Mouse (Mus musculus) c-Kit-negative CD71-positive TER-119-positive erythroid progenitor cells, embryonic 14.5 days (primary cell): ENCODE results near the gene Ric8a.
A peak's percentile ranks its signal among the peaks of the same experiment; 100 is the strongest.

Source experiments
- DNase-seq: peaks from one replicate; pipeline ENCODE4 v3.0.0-alpha.2; 2013; ENCODE audit warnings: low read depth, low spot score

Gene Ric8a

DNA sequence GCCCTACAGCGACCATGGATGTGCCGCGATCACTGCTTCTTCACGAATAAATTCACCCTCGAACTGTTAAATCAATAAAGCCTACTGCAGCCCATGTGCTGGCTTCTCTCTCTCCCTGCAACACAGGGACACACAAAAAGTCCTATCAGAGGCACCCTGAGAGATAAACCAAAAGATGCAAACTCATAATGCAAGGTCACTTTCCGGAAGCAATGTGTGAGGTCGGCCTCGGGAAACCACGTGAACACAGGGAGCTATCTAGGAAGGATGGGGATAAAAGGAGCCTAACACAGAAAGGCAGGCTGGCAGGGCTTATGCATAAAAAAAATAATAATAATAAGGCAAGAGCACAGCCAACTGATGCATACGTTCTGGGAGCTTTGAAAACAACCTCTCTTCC is 10.1 kb upstream of the Ric8a start:
- DNase-seq = no peak

- no peak for DNase-seq
These were observed 8.8 kb upstream of the Ric8a start, which contains the start of gene Odf3 for GRCm38 (mm10) chr7:140847755-140848580. Gene Odf3, plus strand, starts transcription at chr7:140847805.

DNA sequence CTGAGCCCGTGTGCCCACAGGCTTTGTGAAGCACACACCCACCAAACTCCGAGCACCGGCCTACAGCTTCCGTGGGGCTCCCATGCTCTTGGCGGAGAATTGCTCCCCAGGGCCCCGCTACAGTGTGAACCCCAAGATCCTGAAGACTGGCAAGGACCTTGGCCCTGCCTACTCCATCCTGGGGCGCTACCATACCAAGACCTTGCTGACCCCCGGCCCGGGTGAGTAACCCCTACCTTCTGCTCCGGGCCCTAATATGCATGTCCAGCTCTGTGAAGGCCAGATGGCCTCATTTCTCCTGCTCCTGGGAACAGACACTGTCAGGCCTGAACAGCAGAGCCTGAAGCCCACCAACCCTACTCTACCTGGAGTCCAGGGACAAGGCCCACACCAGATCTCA is 8.2 kb upstream of the Ric8a start:
- DNase-seq = no peak

- DNase-seq = no peak
These were observed 4.8 kb upstream of the Ric8a start for GRCm38 (mm10) chr7:140851916-140852315.

GRCm38 (mm10) chr7:140853386-140853785 is 3.4 kb upstream of the Ric8a start:
- DNase-seq = no peak

- no peak for DNase-seq
These were observed 2.3 kb upstream of the Ric8a start for GRCm38 (mm10) chr7:140854483-140854882.

GRCm38 (mm10) chr7:140855181-140855580 is 1.6 kb upstream of the Ric8a start:
- DNase-seq = no peak

- peak; percentile 69 for DNase-seq
These were observed 635 bp upstream of the Ric8a start, which contains the start of gene Gm45785 for GRCm38 (mm10) chr7:140855860-140856784. Gene Gm45785, minus strand, starts transcription at chr7:140856331.

GRCm38 (mm10) chr7:140857550-140858505 is 1.1 kb downstream of the Ric8a start, which contains the start of gene Bet1l:
Gene Bet1l, minus strand, starts transcription at chr7:140857577.
- no peak for DNase-seq

DNA sequence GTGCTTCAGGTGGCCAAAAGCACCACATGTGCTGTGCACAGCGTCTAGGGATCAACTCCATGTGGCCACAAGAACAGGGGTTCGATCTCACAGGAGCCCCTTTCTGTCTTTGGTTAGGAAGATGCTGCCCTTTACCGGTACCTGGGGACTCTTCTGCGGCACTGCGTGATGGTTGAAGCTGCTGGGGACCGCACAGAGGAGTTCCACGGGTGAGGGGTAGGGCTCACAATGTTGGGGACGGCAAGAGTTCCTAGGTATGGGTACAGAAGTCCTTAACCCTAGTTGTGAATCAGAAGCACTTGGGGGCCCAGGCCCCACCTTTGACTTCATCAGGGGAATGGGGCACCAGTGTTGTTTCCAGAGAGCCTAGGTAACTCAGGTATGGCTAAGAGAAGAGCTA is 2.0 kb downstream of the Ric8a start:
- DNase-seq = no peak

DNA sequence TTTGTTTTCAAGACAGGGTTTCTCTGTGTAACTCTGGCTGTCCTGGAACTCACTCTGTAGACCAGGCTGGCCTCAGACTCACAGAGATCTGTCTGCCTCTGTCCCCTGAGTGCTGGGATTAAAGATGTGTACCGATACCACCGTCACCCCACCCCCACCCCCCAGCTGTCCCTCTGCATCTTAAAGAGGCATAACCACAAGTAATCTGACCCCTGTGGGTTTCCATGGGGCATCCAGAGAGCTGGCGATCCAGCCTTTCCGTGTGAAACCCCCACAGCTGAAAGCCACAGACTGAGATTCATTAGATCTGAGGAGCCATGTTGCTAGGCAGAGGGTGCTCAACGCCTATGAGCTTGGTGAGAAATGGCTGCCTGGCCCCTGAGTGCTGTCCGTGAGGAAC is 3.2 kb downstream of the Ric8a start:
- no peak for DNase-seq

GRCm38 (mm10) chr7:140860728-140861127 is 4.0 kb downstream of the Ric8a start:
- DNase-seq = no peak

DNA sequence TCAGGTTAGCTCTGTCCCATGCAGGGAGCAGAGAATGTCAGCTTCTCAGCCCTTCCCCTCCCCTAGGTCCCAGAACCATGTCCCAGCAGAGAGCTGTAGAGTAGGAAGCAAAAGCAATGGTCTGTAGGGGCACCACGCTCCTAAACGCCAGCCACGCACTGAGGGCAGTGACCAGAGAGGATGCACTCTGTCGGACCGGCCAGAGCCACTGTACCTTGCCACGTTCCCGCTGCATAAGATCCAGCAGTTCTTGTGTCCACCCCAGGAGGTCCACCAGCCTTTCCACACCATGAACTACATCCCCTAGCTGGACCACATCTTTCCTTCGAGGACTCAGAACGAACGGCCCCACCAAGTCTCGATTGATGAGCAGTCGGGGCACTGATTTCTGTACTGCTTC is 8.0 kb downstream of the Ric8a start:
- DNase-seq = no peak

GRCm38 (mm10) chr7:140874224-140874623 is 17.5 kb downstream of the Ric8a start:
- no peak for DNase-seq

DNA sequence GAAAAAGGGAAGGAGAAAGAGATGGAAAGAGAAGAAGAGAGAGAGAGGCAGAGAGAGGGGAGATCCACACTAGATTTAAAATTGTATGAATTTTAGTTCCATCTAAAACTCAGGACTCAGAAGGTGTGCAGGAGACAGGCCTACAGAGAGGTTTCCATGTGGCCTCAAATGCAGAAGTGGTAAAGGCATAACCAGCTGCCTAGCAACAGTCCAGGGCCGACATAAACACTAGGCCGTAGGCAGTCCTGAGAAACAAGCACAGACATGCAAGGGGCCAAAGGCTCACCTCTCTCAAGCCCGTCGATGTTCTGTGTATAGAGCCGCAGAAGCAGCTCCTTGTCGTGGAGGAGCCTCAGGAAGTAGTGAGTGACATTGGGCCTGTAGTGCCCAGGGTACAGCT is 20.6 kb downstream of the Ric8a start:
- DNase-seq = no peak

GRCm38 (mm10) chr7:140879355-140879754 is 22.6 kb downstream of the Ric8a start:
- no peak for DNase-seq

- no peak for DNase-seq
These were observed 23.7 kb downstream of the Ric8a start for GRCm38 (mm10) chr7:140880419-140880818.

GRCm38 (mm10) chr7:140880865-140881515 is 24.2 kb downstream of the Ric8a start:
- no peak for DNase-seq

GRCm38 (mm10) chr7:140881696-140882468 is 25.1 kb downstream of the Ric8a start, which contains the start of the genes Psmd13 and Sirt3:
Gene Psmd13, plus strand, starts transcription at chr7:140881968.
Gene Sirt3, minus strand, starts transcription at chr7:140882309.
- DNase-seq = peak; percentile 95

GRCm38 (mm10) chr7:140882469-140882803 is 25.7 kb downstream of the Ric8a start:
- no peak for DNase-seq
